Mouse (Mus musculus) neutrophil, adult 59 days (primary cell): ENCODE results near the gene Olfr724. TPM values are rescaled to one million over a fixed set of nuclear protein-coding genes. Genes with fewer than 3 reads are reported as not detected.

Experiments
- total RNA-seq, 2 experiments: library from RNA; stranded (reverse); gene quantifications; 1 replicate in 1 of 2; 2 replicates in 1 of 2; pipeline ENCODE4 v1.2.4; 2023

The Olfr724 gene
- not detected for total RNA-seq

GRCm38 (mm10) chr14:49963174-49963573 is at the start of gene Olfr724:
Gene Olfr724 (minus strand): TSS chr14:49963274.

DNA sequence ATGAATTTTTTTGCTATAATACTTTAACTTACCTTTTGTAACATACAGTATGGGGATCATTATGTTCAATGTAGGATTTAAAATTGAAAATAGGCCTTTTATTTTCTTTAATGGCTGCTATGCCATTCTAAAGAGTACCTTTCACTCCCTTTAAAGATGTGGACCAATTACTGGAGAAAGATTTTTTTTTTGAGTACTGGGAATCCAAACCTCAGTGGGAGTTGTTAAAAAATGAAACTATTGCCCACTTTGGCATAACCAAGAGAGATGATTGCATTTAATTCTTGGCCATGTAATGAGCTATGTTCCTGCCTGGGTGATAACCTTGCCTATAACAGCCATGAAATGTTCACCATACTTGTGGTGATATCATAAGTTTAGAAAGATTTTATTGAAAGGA is 31.4 kb downstream of the Olfr724 start, which contains the start of gene Olfr723:
TSS of gene Olfr723 (minus strand) at position 101 of the 400 bp plus-strand sequence.

Other genes starting within 250 kb of the Olfr724 start
- not detected for gene Armh4, start 179.9 kb downstream of the Olfr724 start, total RNA-seq
- gene Olfr722, start 61.3 kb downstream of the Olfr724 start, total RNA-seq: not detected
- gene Olfr723, start 31.5 kb downstream of the Olfr724 start, total RNA-seq: not detected
- gene Olfr725, start 77.1 kb upstream of the Olfr724 start, total RNA-seq: not detected
- gene Olfr726, start 127.7 kb upstream of the Olfr724 start, total RNA-seq: not detected
- gene Olfr727, start 159.9 kb upstream of the Olfr724 start, total RNA-seq: not detected
- not detected for gene Olfr728, start 179.4 kb upstream of the Olfr724 start, total RNA-seq
- not detected for gene Olfr729, start 189.6 kb upstream of the Olfr724 start, total RNA-seq
- not detected for gene Olfr730, start 224.9 kb upstream of the Olfr724 start, total RNA-seq